Mouse (Mus musculus): ENCODE results near the gene Ddi1.

GRCm38 (mm10) chr9:6257072-6257471 lies 12.6 kb downstream of the Ddi1 start:
- TF ChIP-seq CHD2 (IDR thresholded peaks at IDR 0.05; ENCODE audit: low read depth, low read length) (no peak), MAFK (IDR thresholded peaks at IDR 0.05; ENCODE audit: insufficient read depth, low read depth, low read length) (no peak), ZNF384 (IDR thresholded peaks at IDR 0.05; ENCODE audit: low read depth, low read length) (no peak), ZC3H11A (IDR thresholded peaks at IDR 0.05; ENCODE audit: borderline replicate concordance, low read depth, low read length) (no peak)

Measured in ES-E14 (cell line).